Mouse (Mus musculus): ENCODE results near the gene Mpp5.

DNA sequence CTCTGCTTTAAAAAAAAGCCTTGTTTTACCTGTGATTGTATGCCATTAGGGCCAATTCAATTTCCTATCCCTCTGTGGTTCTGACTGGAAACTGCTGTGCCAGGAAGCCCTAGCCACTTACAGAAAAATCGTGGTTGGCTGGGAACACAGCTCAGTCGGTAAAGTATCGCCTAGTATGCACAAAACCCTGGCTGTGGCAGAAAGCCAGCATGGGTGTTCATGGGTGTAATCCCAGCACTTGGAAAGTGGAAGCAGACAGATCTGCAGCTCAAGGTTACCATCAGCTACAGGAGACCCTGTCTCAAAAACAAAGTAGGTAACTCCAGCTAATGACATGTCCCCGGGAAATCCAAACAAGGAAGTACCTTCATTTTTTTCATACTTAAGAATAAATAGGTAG is 91.2 kb downstream of the Mpp5 start:
- TF ChIP-seq CTCF (IDR thresholded peaks at IDR 0.05; ENCODE audit: low read depth) (no peak), EP300 (IDR thresholded peaks at IDR 0.05; ENCODE audit: low read depth) (no peak)

All from heart, postnatal 0 days (tissue).